Mouse (Mus musculus) heart, postnatal 36 days (tissue): ENCODE measurements around the gene Slain1. TPM values are rescaled to one million over a fixed set of nuclear protein-coding genes. Genes with fewer than 3 reads are reported as not detected.
"Not testable (repeated sequence)": the region's sequence is repeated elsewhere in the genome, so short reads cannot be mapped to it uniquely, and the experiment has no call there.

ENCODE experiments used
- DNase-seq, 2 experiments: peaks; one replicate each; pipeline ENCODE4 v3.0.0; 2021 to 2022
- intact Hi-C: fragments of 180-260 bp; cut with DNase I; formaldehyde crosslinking; loops from one replicate; pipeline ENCODE4 v1.15.1; 2025
- total RNA-seq, 2 experiments: library from RNA; stranded (reverse); gene quantifications; 2 replicates each; pipeline ENCODE4 v1.2.3; 2021

Gene Slain1
- total RNA-seq, 2 experiments from 2014 or later, result 0.22 TPM

- intact Hi-C loops, result loop anchor here (1.0 to 10.0 kb wide), 5 partner anchors 66 to 1096 kb away; partner anchors contain the start of gene Pou4f1
- peak; percentile 83 to 94 for DNase-seq
Observed at GRCm38 (mm10) chr14:103718836-103719575, 69.0 kb downstream of the Slain1 start.

- intact Hi-C loops, result loop anchor here (10.0 kb wide), 2 partner anchors 95 to 125 kb away; partner anchors contain the start of gene Ednrb
- no peak for DNase-seq
Observed at GRCm38 (mm10) chr14:103720163-103720562, 70.1 kb downstream of the Slain1 start.

- intact Hi-C loops, result loop anchor here (10.0 kb wide), 2 partner anchors 94 to 124 kb away; partner anchors contain the start of gene Ednrb
- DNase-seq, result peak; percentile 38 to 70
Observed at GRCm38 (mm10) chr14:103720637-103721355, 70.8 kb downstream of the Slain1 start.

GRCm38 (mm10) chr14:103723314-103723713 is 73.3 kb downstream of the Slain1 start:
- intact Hi-C loops, result loop anchor here (10.0 kb wide), 2 partner anchors 91 to 121 kb away; partner anchors contain the start of gene Ednrb
- no peak for DNase-seq

GRCm38 (mm10) chr14:103723841-103724240 is 73.8 kb downstream of the Slain1 start:
- intact Hi-C loops, result loop anchor here (10.0 kb wide), 2 partner anchors 91 to 121 kb away; partner anchors contain the start of gene Ednrb
- no peak for DNase-seq

GRCm38 (mm10) chr14:103728506-103728905 is 78.5 kb downstream of the Slain1 start:
- intact Hi-C loops, result loop anchor here (10.0 kb wide), 2 partner anchors 86 to 116 kb away; partner anchors contain the start of gene Ednrb
- DNase-seq, result no peak

GRCm38 (mm10) chr14:103728951-103729725 is 79.1 kb downstream of the Slain1 start:
- no peak for DNase-seq
- intact Hi-C loops, result loop anchor here (10.0 kb wide), 2 partner anchors 86 to 116 kb away; partner anchors contain the start of gene Ednrb

GRCm38 (mm10) chr14:103729760-103730367 is 79.8 kb downstream of the Slain1 start:
- no peak for DNase-seq
- intact Hi-C loops, result loop anchor here (10.0 kb wide), 2 partner anchors 85 to 115 kb away; partner anchors contain the start of gene Ednrb

GRCm38 (mm10) chr14:103732626-103733025 is 82.6 kb downstream of the Slain1 start:
- intact Hi-C loops, result no loop called here
- DNase-seq, result no peak

GRCm38 (mm10) chr14:103741216-103741615 is 91.2 kb downstream of the Slain1 start:
- no peak for DNase-seq
- intact Hi-C loops, result no loop called here

GRCm38 (mm10) chr14:103742150-103742549 is 92.1 kb downstream of the Slain1 start:
- intact Hi-C loops, result no loop called here
- DNase-seq, result peak in 1 of 2 experiments; percentile 16

GRCm38 (mm10) chr14:103747345-103747744 is 97.3 kb downstream of the Slain1 start:
- no peak for DNase-seq
- intact Hi-C loops, result no loop called here

- DNase-seq, intact Hi-C loops: not testable (repeated sequence)
Observed at GRCm38 (mm10) chr14:103750638-103751037, 100.6 kb downstream of the Slain1 start.

- no peak for DNase-seq
- intact Hi-C loops, result no loop called here
Observed at GRCm38 (mm10) chr14:103751384-103751783, 101.4 kb downstream of the Slain1 start.

- no peak for DNase-seq
- intact Hi-C loops, result no loop called here
Observed at GRCm38 (mm10) chr14:103752773-103753172, 102.7 kb downstream of the Slain1 start.

GRCm38 (mm10) chr14:103754041-103754440 is 104.0 kb downstream of the Slain1 start:
- intact Hi-C loops, result no loop called here
- no peak for DNase-seq

GRCm38 (mm10) chr14:103754465-103754864 is 104.4 kb downstream of the Slain1 start:
- intact Hi-C loops, result no loop called here
- DNase-seq, result no peak
